Mouse (Mus musculus) layer of hippocampus, adult 9-10 months (tissue): ENCODE data around the gene Fgl2.
"Not testable (repeated sequence)": the region's sequence is repeated elsewhere in the genome, so short reads cannot be mapped to it uniquely, and the experiment has no call there.

Experiments
- DNase-seq: peaks from one replicate; pipeline ENCODE4 v3.0.0; 2022; ENCODE audit warnings: low spot score

Fgl2 gene

GRCm38 (mm10) chr5:21372493-21373179, at the start of gene Fgl2:
Gene Fgl2 (plus strand): TSS chr5:21372642.
- DNase-seq: no peak

GRCm38 (mm10) chr5:21326494-21326893, 45.9 kb upstream of the Fgl2 start:
- no peak for DNase-seq

GRCm38 (mm10) chr5:21328560-21328959, 43.9 kb upstream of the Fgl2 start:
- DNase-seq: no peak

- DNase-seq: no peak
Measured at GRCm38 (mm10) chr5:21329672-21330665, 42.5 kb upstream of the Fgl2 start.

- DNase-seq: no peak
Measured at GRCm38 (mm10) chr5:21331656-21332055, 40.8 kb upstream of the Fgl2 start.

GRCm38 (mm10) chr5:21332119-21332518, 40.3 kb upstream of the Fgl2 start:
- DNase-seq: no peak

GRCm38 (mm10) chr5:21342265-21342664, 30.2 kb upstream of the Fgl2 start:
- DNase-seq: not testable (repeated sequence)

GRCm38 (mm10) chr5:21348366-21348765, 24.1 kb upstream of the Fgl2 start:
- no peak for DNase-seq

GRCm38 (mm10) chr5:21351678-21352077, 20.8 kb upstream of the Fgl2 start:
- DNase-seq: no peak

- DNase-seq: no peak
Measured at GRCm38 (mm10) chr5:21358648-21359047, 13.8 kb upstream of the Fgl2 start.

- DNase-seq: no peak
Measured at GRCm38 (mm10) chr5:21363343-21363742, 9.1 kb upstream of the Fgl2 start.

GRCm38 (mm10) chr5:21366338-21367053, 5.9 kb upstream of the Fgl2 start:
- no peak for DNase-seq

GRCm38 (mm10) chr5:21367514-21367913, 4.9 kb upstream of the Fgl2 start:
- DNase-seq: no peak

GRCm38 (mm10) chr5:21370218-21370947, 2.1 kb upstream of the Fgl2 start:
- no peak for DNase-seq

- no peak for DNase-seq
Measured at GRCm38 (mm10) chr5:21371920-21372319, 522 bp upstream of the Fgl2 start.

GRCm38 (mm10) chr5:21373180-21373518, 707 bp downstream of the Fgl2 start:
- no peak for DNase-seq

- no peak for DNase-seq
Measured at GRCm38 (mm10) chr5:21376935-21377334, 4.5 kb downstream of the Fgl2 start.

GRCm38 (mm10) chr5:21378397-21378796, 6.0 kb downstream of the Fgl2 start:
- DNase-seq: no peak

- no peak for DNase-seq
Measured at GRCm38 (mm10) chr5:21381986-21382385, 9.5 kb downstream of the Fgl2 start.

- no peak for DNase-seq
Measured at GRCm38 (mm10) chr5:21382678-21383077, 10.2 kb downstream of the Fgl2 start.

GRCm38 (mm10) chr5:21383392-21384251, 11.2 kb downstream of the Fgl2 start:
- no peak for DNase-seq
